Mouse (Mus musculus): ENCODE measurements around the gene Gm16181. TPM values are rescaled to one million over a fixed set of nuclear protein-coding genes. Genes with fewer than 3 reads are reported as not detected.

Gene Gm16181
- polyA plus RNA-seq, 1 experiment from 2014 or later = not detected

GRCm38 (mm10) chr17:35262664-35263522, 42.3 kb downstream of the Gm16181 start, which contains the start of gene H2-D1:
TSS of gene H2-D1 (plus strand) at chr17:35262730.
- H3K27me3 ChIP-seq (replicated peaks) = peaks cover 86% of the 10 kb centered on the region
- H3K4me1 ChIP-seq = peaks cover 9% of the 10 kb centered on the region; the same call in 1 of the 2 replicates
- H3K9me3 ChIP-seq = no peaks in the 10 kb centered on the region
- WGBS = 1% methylated on average over 73 of the region's 73 CpGs
- peak; percentile 74; the same call in 1 of the 2 replicates for ATAC-seq (ENCODE audit: extremely low read depth, insufficient number of reproducible peaks, low FRiP score, low TSS enrichment)
- peak within 1 kb of the TSS; percentile 100 for H3K4me2 ChIP-seq
- peak within 1 kb of the TSS; percentile 74 for H3K4me3 ChIP-seq
- no peak within 1 kb of the TSS for H3K27ac ChIP-seq (replicated peaks)
- H3K9ac ChIP-seq = peak within 1 kb of the TSS; percentile 80
- no peaks in the 10 kb centered on the region for H3K36me3 ChIP-seq

DNA sequence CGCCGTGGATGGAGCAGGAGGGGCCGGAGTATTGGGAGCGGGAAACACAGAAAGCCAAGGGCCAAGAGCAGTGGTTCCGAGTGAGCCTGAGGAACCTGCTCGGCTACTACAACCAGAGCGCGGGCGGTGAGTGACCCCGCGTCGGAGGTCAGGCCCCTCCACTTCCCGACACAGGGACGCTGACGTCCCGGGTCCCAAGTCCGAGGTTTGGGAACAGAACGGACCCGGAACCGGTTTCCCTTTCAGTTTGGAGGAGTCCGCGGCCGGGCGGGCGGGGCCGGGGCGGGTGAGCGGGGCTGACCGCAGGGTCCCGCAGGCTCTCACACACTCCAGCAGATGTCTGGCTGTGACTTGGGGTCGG, 42.9 kb downstream of the Gm16181 start:
- Histone ChIP-seq H3K9ac (peak overlapping the region; percentile 80), H3K4me3 (peak overlapping the region; percentile 74), H3K27ac (replicated peaks) (no peak overlapping the region), H3K9me3 (no peaks in the 10 kb centered on the region), H3K4me2 (peak overlapping the region; percentile 100), H3K4me1 (peaks cover 7% of the 10 kb centered on the region; the same call in 1 of the 2 replicates), H3K27me3 (replicated peaks) (peaks cover 91% of the 10 kb centered on the region), H3K36me3 (no peaks in the 10 kb centered on the region)
- WGBS = 2% methylated on average over 27 of the region's 31 CpGs
- no peak for ATAC-seq (ENCODE audit: extremely low read depth, insufficient number of reproducible peaks, low FRiP score, low TSS enrichment)

- Histone ChIP-seq H3K27ac (replicated peaks) (no peak overlapping the region), H3K36me3 (no peaks in the 10 kb centered on the region), H3K9me3 (no peaks in the 10 kb centered on the region), H3K27me3 (replicated peaks) (peaks cover 65% of the 10 kb centered on the region), H3K4me3 (no peak overlapping the region), H3K4me1 (peaks cover 7% of the 10 kb centered on the region; the same call in 1 of the 2 replicates), H3K9ac (no peak overlapping the region), H3K4me2 (no peak overlapping the region)
- WGBS = 44% methylated on average over 1 of the region's 1 CpGs
- ATAC-seq (ENCODE audit: extremely low read depth, insufficient number of reproducible peaks, low FRiP score, low TSS enrichment) = no peak
Observed at GRCm38 (mm10) chr17:35267399-35268086, 46.9 kb downstream of the Gm16181 start.

DNA sequence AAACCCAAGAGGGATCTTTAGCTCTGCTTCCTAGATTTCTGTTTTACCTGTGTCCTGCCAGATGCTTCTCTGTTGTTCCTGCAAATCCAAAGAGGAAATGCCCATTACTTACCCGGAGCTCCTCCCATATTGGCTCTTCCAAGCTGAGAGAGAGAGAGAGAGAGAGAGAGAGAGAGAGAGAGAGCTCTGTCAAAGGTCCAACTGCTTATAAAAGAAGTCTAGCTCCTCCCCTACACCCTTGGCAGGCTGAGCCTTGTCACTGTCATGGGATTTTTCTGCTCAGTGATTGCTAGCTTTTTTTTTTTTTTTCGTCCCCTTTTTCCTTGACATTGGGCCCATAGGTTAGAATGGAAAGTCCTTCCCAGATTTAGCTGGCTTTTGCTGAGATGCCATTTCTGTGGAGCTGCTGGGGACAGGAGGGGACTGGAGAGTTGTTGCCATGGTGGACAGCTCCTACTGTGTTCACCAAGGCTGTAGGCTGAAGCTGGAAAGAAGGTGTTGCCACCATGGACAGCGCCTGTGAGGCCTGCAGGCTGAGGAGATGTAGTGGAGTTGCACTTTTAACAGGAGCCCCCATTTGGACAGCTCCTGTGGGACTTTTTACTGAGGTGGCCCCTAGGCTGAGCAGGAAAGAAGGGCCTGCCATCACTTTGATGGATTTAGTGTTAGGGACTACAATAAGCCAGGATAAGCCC, 49.2 kb downstream of the Gm16181 start:
- no peak overlapping the region for H3K9ac ChIP-seq
- H3K27me3 ChIP-seq (replicated peaks) = peaks cover 49% of the 10 kb centered on the region
- peak; percentile 11; the same call in 1 of the 2 replicates for ATAC-seq (ENCODE audit: extremely low read depth, insufficient number of reproducible peaks, low FRiP score, low TSS enrichment)
- 24% methylated on average over 3 of the region's 3 CpGs for WGBS
- no peaks in the 10 kb centered on the region for H3K36me3 ChIP-seq
- H3K4me1 ChIP-seq = no peaks in the 10 kb centered on the region
- H3K27ac ChIP-seq (replicated peaks) = no peak overlapping the region
- no peak overlapping the region for H3K4me3 ChIP-seq
- no peaks in the 10 kb centered on the region for H3K9me3 ChIP-seq
- no peak overlapping the region for H3K4me2 ChIP-seq

DNA sequence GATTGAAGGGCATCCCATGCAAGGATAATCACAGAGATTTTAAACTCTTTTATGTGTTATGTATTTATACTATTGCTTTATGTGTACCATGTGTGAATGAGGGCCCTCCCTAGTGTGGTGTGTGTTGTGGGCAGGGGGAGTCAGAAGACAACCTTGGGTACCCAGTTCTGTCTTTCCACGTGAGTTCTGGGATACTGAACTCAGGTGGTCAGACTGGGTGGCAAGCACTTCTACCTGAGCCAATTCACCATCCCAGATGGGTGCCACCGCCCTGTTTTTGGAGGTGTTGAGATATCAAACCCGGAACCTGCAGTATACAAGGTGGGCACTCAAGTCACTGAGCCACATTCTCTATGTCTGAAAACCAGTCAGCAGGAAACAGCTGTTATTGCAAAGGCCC, 51.6 kb downstream of the Gm16181 start:
- Histone ChIP-seq H3K4me2 (no peak overlapping the region), H3K9ac (no peak overlapping the region), H3K4me3 (no peak overlapping the region), H3K27ac (replicated peaks) (no peak overlapping the region), H3K27me3 (replicated peaks) (peaks cover 50% of the 10 kb centered on the region), H3K4me1 (no peaks in the 10 kb centered on the region), H3K36me3 (no peaks in the 10 kb centered on the region), H3K9me3 (no peaks in the 10 kb centered on the region)
- no peak for ATAC-seq (ENCODE audit: extremely low read depth, insufficient number of reproducible peaks, low FRiP score, low TSS enrichment)
- 56% methylated on average over 3 of the region's 3 CpGs for WGBS

Small RNA genes lying within 50 kb of the gene (microRNA-seq; reads per million reads assigned to microRNA genes)
- gene Mir6973a = not detected
- not detected for gene Mir6974
- 3.1 reads per million, percentile 12 among the genes with 10 or more reads in this experiment for gene Mir6975
- gene Mir8094 = 1.0 reads per million

Other genes with a start within 250 kb of the Gm16181 start
- 3.9 TPM in 2 replicates for gene Hspa1a, start 248.7 kb upstream of the Gm16181 start, polyA plus RNA-seq (2015; fragmentation: Nextera tagmentation; extraction: Ambion mirVana)
- gene Hspa1l, start 248.1 kb upstream of the Gm16181 start, polyA plus RNA-seq (2015; fragmentation: Nextera tagmentation; extraction: Ambion mirVana) = 2.1 and 2.2 TPM in 2 replicates
- 145 and 153 TPM in 2 replicates for gene Lsm2, start 239.0 kb upstream of the Gm16181 start, polyA plus RNA-seq (2015; fragmentation: Nextera tagmentation; extraction: Ambion mirVana)
- 59.9 and 63.0 TPM in 2 replicates for gene Vars, start 219.8 kb upstream of the Gm16181 start, polyA plus RNA-seq (2015; fragmentation: Nextera tagmentation; extraction: Ambion mirVana)
- gene Vwa7, start 204.3 kb upstream of the Gm16181 start, polyA plus RNA-seq (2015; fragmentation: Nextera tagmentation; extraction: Ambion mirVana) = 0.45 and 0.52 TPM in 2 replicates
- gene Sapcd1, start 192.8 kb upstream of the Gm16181 start, polyA plus RNA-seq (2015; fragmentation: Nextera tagmentation; extraction: Ambion mirVana) = 3.2 and 4.2 TPM in 2 replicates
- 4.0 and 4.1 TPM in 2 replicates for gene Msh5, start 174.1 kb upstream of the Gm16181 start, polyA plus RNA-seq (2015; fragmentation: Nextera tagmentation; extraction: Ambion mirVana)
- 351 and 389 TPM in 2 replicates for gene Clic1, start 170.9 kb upstream of the Gm16181 start, polyA plus RNA-seq (2015; fragmentation: Nextera tagmentation; extraction: Ambion mirVana)
- gene Ddah2, start 161.8 kb upstream of the Gm16181 start, polyA plus RNA-seq (2015; fragmentation: Nextera tagmentation; extraction: Ambion mirVana) = 194 and 207 TPM in 2 replicates
- not detected in 2 replicates for gene Ly6g6c, start 155.4 kb upstream of the Gm16181 start, polyA plus RNA-seq (2015; fragmentation: Nextera tagmentation; extraction: Ambion mirVana)
- gene Mpig6b, start 154.7 kb upstream of the Gm16181 start, polyA plus RNA-seq (2015; fragmentation: Nextera tagmentation; extraction: Ambion mirVana) = 0.92 and 1.4 TPM in 2 replicates
- 0.36 and 0.62 TPM in 2 replicates for gene Ly6g6e, start 143.9 kb upstream of the Gm16181 start, polyA plus RNA-seq (2015; fragmentation: Nextera tagmentation; extraction: Ambion mirVana)
- gene Ly6g6d, start 142.8 kb upstream of the Gm16181 start, polyA plus RNA-seq (2015; fragmentation: Nextera tagmentation; extraction: Ambion mirVana) = 1.7 and 1.9 TPM in 2 replicates
- 0.73 and 1.0 TPM in 2 replicates for gene Ly6g6f, start 135.2 kb upstream of the Gm16181 start, polyA plus RNA-seq (2015; fragmentation: Nextera tagmentation; extraction: Ambion mirVana)
- gene Abhd16a, start 131.6 kb upstream of the Gm16181 start, polyA plus RNA-seq (2015; fragmentation: Nextera tagmentation; extraction: Ambion mirVana) = 67.0 and 69.5 TPM in 2 replicates
- gene Ly6g5c, start 112.6 kb upstream of the Gm16181 start, polyA plus RNA-seq (2015; fragmentation: Nextera tagmentation; extraction: Ambion mirVana) = not detected in 2 replicates
- 0.40 and 0.80 TPM in 2 replicates for gene Ly6g5b, start 105.4 kb upstream of the Gm16181 start, polyA plus RNA-seq (2015; fragmentation: Nextera tagmentation; extraction: Ambion mirVana)
- 10.7 and 14.1 TPM in 2 replicates for gene Gpank1, start 99.4 kb upstream of the Gm16181 start, polyA plus RNA-seq (2015; fragmentation: Nextera tagmentation; extraction: Ambion mirVana)
- 215 and 231 TPM in 2 replicates for gene Csnk2b, start 98.8 kb upstream of the Gm16181 start, polyA plus RNA-seq (2015; fragmentation: Nextera tagmentation; extraction: Ambion mirVana)
- gene D17H6S53E, start 94.5 kb upstream of the Gm16181 start, polyA plus RNA-seq (2015; fragmentation: Nextera tagmentation; extraction: Ambion mirVana) = 8.7 and 9.7 TPM in 2 replicates
- 2.2 and 19.0 TPM in 2 replicates for gene Apom, start 88.8 kb upstream of the Gm16181 start, polyA plus RNA-seq (2015; fragmentation: Nextera tagmentation; extraction: Ambion mirVana)
- gene Bag6, start 85.7 kb upstream of the Gm16181 start, polyA plus RNA-seq (2015; fragmentation: Nextera tagmentation; extraction: Ambion mirVana) = 45.1 and 46.1 TPM in 2 replicates
- gene Prrc2a, start 55.9 kb upstream of the Gm16181 start, polyA plus RNA-seq (2015; fragmentation: Nextera tagmentation; extraction: Ambion mirVana) = 124 and 130 TPM in 2 replicates
- gene Aif1, start 44.8 kb upstream of the Gm16181 start, polyA plus RNA-seq (2015; fragmentation: Nextera tagmentation; extraction: Ambion mirVana) = 6.5 and 7.8 TPM in 2 replicates
- 8.6 and 9.9 TPM in 2 replicates for gene Lst1, start 32.4 kb upstream of the Gm16181 start, polyA plus RNA-seq (2015; fragmentation: Nextera tagmentation; extraction: Ambion mirVana)
- gene Ltb, start 26.4 kb upstream of the Gm16181 start, polyA plus RNA-seq (2015; fragmentation: Nextera tagmentation; extraction: Ambion mirVana) = 0.64 TPM in 1 of 2 replicates, not detected in the other
- gene Tnf, start 18.8 kb upstream of the Gm16181 start, polyA plus RNA-seq (2015; fragmentation: Nextera tagmentation; extraction: Ambion mirVana) = 0.12 and 0.23 TPM in 2 replicates
- gene Lta, start 15.5 kb upstream of the Gm16181 start, polyA plus RNA-seq (2015; fragmentation: Nextera tagmentation; extraction: Ambion mirVana) = not detected in 2 replicates
- gene Atp6v1g2, start 12.8 kb downstream of the Gm16181 start, polyA plus RNA-seq (2015; fragmentation: Nextera tagmentation; extraction: Ambion mirVana) = 10.6 and 10.7 TPM in 2 replicates
- 7.6 and 8.1 TPM in 2 replicates for gene Nfkbil1, start 15.0 kb downstream of the Gm16181 start, polyA plus RNA-seq (2015; fragmentation: Nextera tagmentation; extraction: Ambion mirVana)
- gene Ddx39b, start 20.9 kb downstream of the Gm16181 start, polyA plus RNA-seq (2015; fragmentation: Nextera tagmentation; extraction: Ambion mirVana) = 279 TPM in 2 replicates
- 43.4 and 48.6 TPM in 2 replicates for gene H2-D1, start 41.9 kb downstream of the Gm16181 start, polyA plus RNA-seq (2015; fragmentation: Nextera tagmentation; extraction: Ambion mirVana)
- gene H2-Q1, start 99.6 kb downstream of the Gm16181 start, polyA plus RNA-seq (2015; fragmentation: Nextera tagmentation; extraction: Ambion mirVana) = 0.19 and 0.29 TPM in 2 replicates
- gene H2-Q2, start 121.4 kb downstream of the Gm16181 start, polyA plus RNA-seq (2015; fragmentation: Nextera tagmentation; extraction: Ambion mirVana) = 3.3 and 3.4 TPM in 2 replicates
- gene H2-Q4, start 158.8 kb downstream of the Gm16181 start, polyA plus RNA-seq (2015; fragmentation: Nextera tagmentation; extraction: Ambion mirVana) = 2.6 and 2.9 TPM in 2 replicates
- gene H2-Q6, start 204.0 kb downstream of the Gm16181 start, polyA plus RNA-seq (2015; fragmentation: Nextera tagmentation; extraction: Ambion mirVana) = 0.23 and 0.61 TPM in 2 replicates
- 1.2 and 2.1 TPM in 2 replicates for gene H2-Q7, start 218.3 kb downstream of the Gm16181 start, polyA plus RNA-seq (2015; fragmentation: Nextera tagmentation; extraction: Ambion mirVana)
- 1.4 and 5.2 TPM in 2 replicates for gene H2-Q10, start 249.3 kb downstream of the Gm16181 start, polyA plus RNA-seq (2015; fragmentation: Nextera tagmentation; extraction: Ambion mirVana)

All from heart, embryonic 13.5 days (tissue).